Mouse (Mus musculus) G1E (cell line): Measurements from ENCODE around the gene Grik4. TPM values are rescaled to one million over a fixed set of nuclear protein-coding genes. Genes with fewer than 3 reads are reported as not detected.

Experiments
- ATAC-seq: 2 replicates; pipeline ENCODE4 v1.8.0; 2016; ENCODE audit warnings: mild to moderate bottlenecking; ENCODE audit not compliant: insufficient number of reproducible peaks, poor library complexity, low FRiP score, severe bottlenecking; ENCODE audit errors: extremely low read depth
- DNase-seq: peaks from one replicate; pipeline ENCODE4 v3.0.0; 2012; ENCODE audit warnings: low spot score
- H3K27me3 ChIP-seq: 2 replicates; pipeline ENCODE4 v1.6.1; 2012; ENCODE audit warnings: mild to moderate bottlenecking, low read length, inconsistent platforms; ENCODE audit not compliant: insufficient read depth
- H3K36me3 ChIP-seq: replicated peaks from 2 replicates; pipeline ENCODE3; 2012; ENCODE audit warnings: mild to moderate bottlenecking, inconsistent platforms
- H3K4me1 ChIP-seq: 2 replicates; pipeline ENCODE4 v1.6.1; 2012; ENCODE audit warnings: low read depth, low read length, inconsistent platforms, mixed read lengths; ENCODE audit not compliant: insufficient read depth
- H3K4me3 ChIP-seq: 2 replicates; pipeline ENCODE4 v1.5.1; 2012; ENCODE audit warnings: low read depth, mild to moderate bottlenecking, inconsistent platforms, low read length, moderate library complexity, mixed read lengths
- H3K9me3 ChIP-seq: replicated peaks from 2 replicates; pipeline ENCODE4 v1.6.1; 2012; ENCODE audit warnings: inconsistent platforms
- CTCF ChIP-seq: IDR thresholded peaks from 2 replicates; pipeline ENCODE4 v1.5.1; 2012; ENCODE audit warnings: low read depth, low read length, inconsistent platforms, mixed read lengths
- GATA1 ChIP-seq: IDR thresholded peaks from 2 replicates; pipeline ENCODE4 v1.6.1; 2012; ENCODE audit warnings: borderline replicate concordance, low read length, inconsistent platforms, mixed read lengths
- GATA2 ChIP-seq: IDR thresholded peaks from 2 replicates; pipeline ENCODE4 v1.6.1; 2012; ENCODE audit warnings: low read depth, low read length, inconsistent platforms, borderline replicate concordance
- POLR2AphosphoS5 ChIP-seq: IDR thresholded peaks from 2 replicates; pipeline ENCODE4 v1.6.1; 2012; ENCODE audit warnings: low read depth, low read length, inconsistent platforms; ENCODE audit not compliant: insufficient replicate concordance
- TAL1 ChIP-seq: conservative IDR thresholded peaks from 2 replicates; pipeline ENCODE4 v1.6.1; 2012; ENCODE audit warnings: low read depth, low read length, inconsistent platforms, mixed read lengths
- polyA plus RNA-seq: library from polyadenylated mRNA; stranded (reverse); fragments of >175 nt; gene quantifications from 2 replicates; pipeline ENCODE4 v1.2.3, GENCODE M21; 2012
- total RNA-seq, 2 experiments: library from RNA; stranded (forward) in 1 of 2; stranded (reverse) in 1 of 2; fragments of 200-1000 nt in 1 of 2; fragments of >200 nt in 1 of 2; fragmentation: Nextera tagmentation in 1 of 2; gene quantifications; 2 replicates each; pipeline ENCODE4 v1.2.3; 2014 to 2017

Grik4 gene
- total and polyA plus RNA-seq, 3 experiments, result under 0.01 TPM; not detected in 2

GRCm38 (mm10) chr9:42674017-42674412 is 270.3 kb downstream of the Grik4 start:
- Histone ChIP-seq H3K36me3 (no peaks in the 10 kb centered on the region), H3K4me3 (no peak overlapping the region), H3K9me3 (peaks cover 25% of the 10 kb centered on the region), H3K27me3 (0 out of 2 replicates have a peak, but pooled peaks cover 5% of the 10 kb centered on the region), H3K4me1 (no peaks in the 10 kb centered on the region)
- ATAC-seq (no peak), DNase-seq (no peak)
- TF ChIP-seq CTCF (no peak), GATA2 (no peak), GATA1 (no peak), POLR2AphosphoS5 (no peak), TAL1 (no peak)

- no peak overlapping the region for H3K4me3 ChIP-seq
- H3K27me3 ChIP-seq, result 0 out of 2 replicates have a peak, but pooled peaks cover 5% of the 10 kb centered on the region
- DNase-seq (no peak), ATAC-seq (no peak)
- H3K4me1 ChIP-seq, result no peaks in the 10 kb centered on the region
- TF ChIP-seq POLR2AphosphoS5 (no peak), CTCF (no peak)
- peaks cover 25% of the 10 kb centered on the region for H3K9me3 ChIP-seq
- H3K36me3 ChIP-seq, result no peaks in the 10 kb centered on the region
Measured at GRCm38 (mm10) chr9:42673385-42674016, 270.8 kb downstream of the Grik4 start.

- no peaks in the 10 kb centered on the region for H3K4me1 ChIP-seq
- 0 out of 2 replicates have a peak, but pooled peaks cover 5% of the 10 kb centered on the region for H3K27me3 ChIP-seq
- H3K9me3 ChIP-seq, result peaks cover 25% of the 10 kb centered on the region
- TF ChIP-seq POLR2AphosphoS5 (no peak), GATA2 (no peak), GATA1 (no peak), CTCF (no peak), TAL1 (no peak)
- DNase-seq (no peak), ATAC-seq (no peak)
- H3K36me3 ChIP-seq, result no peaks in the 10 kb centered on the region
- H3K4me3 ChIP-seq, result no peak overlapping the region
Measured at GRCm38 (mm10) chr9:42672982-42673381, 271.3 kb downstream of the Grik4 start.

GRCm38 (mm10) chr9:42670619-42671018 is 273.7 kb downstream of the Grik4 start:
- 0 out of 2 replicates have a peak, but pooled peaks cover 5% of the 10 kb centered on the region for H3K27me3 ChIP-seq

GRCm38 (mm10) chr9:42661481-42661880 is 282.8 kb downstream of the Grik4 start:
- Histone ChIP-seq H3K4me1 (no peaks in the 10 kb centered on the region), H3K36me3 (no peaks in the 10 kb centered on the region), H3K4me3 (no peak overlapping the region), H3K27me3 (no peaks in the 10 kb centered on the region), H3K9me3 (peaks cover 15% of the 10 kb centered on the region)
- DNase-seq (no peak), ATAC-seq (no peak)
- TF ChIP-seq CTCF (no peak), GATA1 (no peak), GATA2 (no peak), POLR2AphosphoS5 (no peak), TAL1 (no peak)

More at GRCm38 (mm10) chr9:42670619-42671018, 273.7 kb downstream of the Grik4 start:
- peaks cover 22% of the 10 kb centered on the region for H3K9me3 ChIP-seq
- TF ChIP-seq TAL1, result no peak
- TF ChIP-seq GATA1, result no peak
- ATAC-seq (no peak), DNase-seq (no peak)
- H3K4me3 ChIP-seq, result no peak overlapping the region
- no peaks in the 10 kb centered on the region for H3K36me3 ChIP-seq
- H3K4me1 ChIP-seq, result no peaks in the 10 kb centered on the region

- no peak for TF ChIP-seq GATA2
- TF ChIP-seq CTCF, result no peak
- no peak for TF ChIP-seq POLR2AphosphoS5
- TF ChIP-seq TAL1, result no peak
- no peak for TF ChIP-seq GATA1
- Histone ChIP-seq H3K9me3 (peaks cover 9% of the 10 kb centered on the region), H3K4me3 (no peak overlapping the region), H3K36me3 (no peaks in the 10 kb centered on the region), H3K27me3 (peaks cover 2% of the 10 kb centered on the region; the same call in 1 of the 2 replicates), H3K4me1 (no peaks in the 10 kb centered on the region)
- DNase-seq (peak; percentile 6), ATAC-seq (no peak)
Measured at GRCm38 (mm10) chr9:42652756-42653155, 291.5 kb downstream of the Grik4 start.

GRCm38 (mm10) chr9:42652309-42652708 is 292.0 kb downstream of the Grik4 start:
- no peak for TF ChIP-seq GATA1
- no peak for TF ChIP-seq GATA2
- no peak for TF ChIP-seq POLR2AphosphoS5
- TF ChIP-seq CTCF, result no peak
- TF ChIP-seq TAL1, result no peak
- Histone ChIP-seq H3K4me1 (no peaks in the 10 kb centered on the region), H3K4me3 (no peak overlapping the region), H3K9me3 (peaks cover 9% of the 10 kb centered on the region), H3K27me3 (peaks cover 2% of the 10 kb centered on the region; the same call in 1 of the 2 replicates), H3K36me3 (no peaks in the 10 kb centered on the region)
- DNase-seq (no peak), ATAC-seq (no peak)
